Mouse (Mus musculus) megakaryocyte, embryonic 14.5 days (primary cell): Measurements from ENCODE around the gene Arhgap15. TPM values are rescaled to one million over a fixed set of nuclear protein-coding genes. Genes with fewer than 3 reads are reported as not detected.

Source experiments
- H3K27me3 ChIP-seq: replicated peaks from 2 replicates; pipeline ENCODE3; 2012; ENCODE audit warnings: inconsistent platforms
- H3K36me3 ChIP-seq: replicated peaks from 2 replicates; pipeline ENCODE3; 2012; ENCODE audit warnings: low read length, inconsistent platforms, mixed read lengths
- H3K4me1 ChIP-seq: 2 replicates; pipeline ENCODE4 v1.6.1; 2012; ENCODE audit warnings: inconsistent platforms
- H3K4me3 ChIP-seq: replicated peaks from 2 replicates; pipeline ENCODE3; 2012; ENCODE audit warnings: moderate library complexity, mild to moderate bottlenecking, inconsistent platforms
- H3K9me3 ChIP-seq: 2 replicates; pipeline ENCODE4 v1.6.1; 2012; ENCODE audit warnings: inconsistent platforms
- FLI1 ChIP-seq: IDR thresholded peaks from 2 replicates; pipeline ENCODE4 v1.6.1; 2012; ENCODE audit warnings: low read length, inconsistent platforms, mixed read lengths
- GATA1 ChIP-seq: IDR thresholded peaks from 3 replicates; pipeline ENCODE4 v1.6.1; 2012; ENCODE audit warnings: mixed read lengths, low read length, inconsistent platforms, borderline replicate concordance
- polyA plus RNA-seq: library from polyadenylated mRNA; stranded (reverse); fragments of >175 nt; gene quantifications from 2 replicates; pipeline ENCODE4 v1.2.3, GENCODE M21; 2012; ENCODE audit warnings: low replicate concordance; ENCODE audit not compliant: insufficient read depth

Arhgap15 gene
- polyA plus RNA-seq, 1 experiment, result 0.25 TPM

GRCm38 (mm10) chr2:44271455-44272346, 523.1 kb downstream of the Arhgap15 start:
- Histone ChIP-seq H3K9me3 (no peaks in the 10 kb centered on the region), H3K4me1 (no peaks in the 10 kb centered on the region), H3K27me3 (no peaks in the 10 kb centered on the region), H3K36me3 (no peaks in the 10 kb centered on the region), H3K4me3 (no peak overlapping the region)
- no peak for TF ChIP-seq FLI1
- no peak for TF ChIP-seq GATA1

- H3K27me3 ChIP-seq, result no peaks in the 10 kb centered on the region
- TF ChIP-seq GATA1, result no peak
- H3K4me3 ChIP-seq, result no peak overlapping the region
- no peaks in the 10 kb centered on the region for H3K9me3 ChIP-seq
- no peaks in the 10 kb centered on the region for H3K36me3 ChIP-seq
- no peaks in the 10 kb centered on the region for H3K4me1 ChIP-seq
Observed at GRCm38 (mm10) chr2:44272606-44273005, 524.0 kb downstream of the Arhgap15 start.

GRCm38 (mm10) chr2:44274425-44274824, 525.8 kb downstream of the Arhgap15 start:
- TF ChIP-seq FLI1, result no peak
- no peak for TF ChIP-seq GATA1
- H3K9me3 ChIP-seq, result no peaks in the 10 kb centered on the region
- no peaks in the 10 kb centered on the region for H3K27me3 ChIP-seq

GRCm38 (mm10) chr2:44286181-44286719, 537.6 kb downstream of the Arhgap15 start:
- peaks cover 6% of the 10 kb centered on the region for H3K9me3 ChIP-seq
- H3K4me1 ChIP-seq, result no peaks in the 10 kb centered on the region
- no peaks in the 10 kb centered on the region for H3K27me3 ChIP-seq
- H3K36me3 ChIP-seq, result peaks cover 2% of the 10 kb centered on the region
- no peak for TF ChIP-seq GATA1
- TF ChIP-seq FLI1, result no peak
- H3K4me3 ChIP-seq, result no peak overlapping the region

More at GRCm38 (mm10) chr2:44274425-44274824, 525.8 kb downstream of the Arhgap15 start:
- Histone ChIP-seq H3K4me3 (no peak overlapping the region), H3K36me3 (no peaks in the 10 kb centered on the region), H3K4me1 (no peaks in the 10 kb centered on the region)

DNA sequence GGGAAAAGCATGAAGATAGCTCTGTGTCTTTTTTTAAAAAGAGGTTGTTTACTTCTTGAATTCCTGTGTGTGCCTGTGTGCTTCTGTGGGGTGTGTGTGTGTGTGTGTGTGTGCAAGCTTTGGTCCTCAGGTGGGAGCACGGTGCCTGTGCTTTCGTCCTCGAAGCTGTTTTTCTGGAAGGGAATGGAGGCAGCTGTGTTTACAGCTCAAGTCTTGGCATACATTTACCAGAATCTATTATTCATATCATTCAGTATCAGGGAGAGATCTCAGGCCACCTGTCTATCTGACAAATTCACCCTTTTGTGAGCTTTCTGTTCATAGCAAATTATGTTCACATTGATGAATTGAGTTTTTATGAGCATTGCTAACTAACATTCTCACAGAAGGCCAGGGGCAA, 550.5 kb downstream of the Arhgap15 start:
- Histone ChIP-seq H3K36me3 (no peaks in the 10 kb centered on the region), H3K27me3 (no peaks in the 10 kb centered on the region), H3K4me1 (no peaks in the 10 kb centered on the region), H3K9me3 (no peaks in the 10 kb centered on the region), H3K4me3 (no peak overlapping the region)
- TF ChIP-seq GATA1, result no peak
- TF ChIP-seq FLI1, result no peak

- no peaks in the 10 kb centered on the region for H3K4me1 ChIP-seq
- no peaks in the 10 kb centered on the region for H3K36me3 ChIP-seq
- TF ChIP-seq FLI1, result no peak
- no peak for TF ChIP-seq GATA1
- no peaks in the 10 kb centered on the region for H3K27me3 ChIP-seq
- no peaks in the 10 kb centered on the region for H3K9me3 ChIP-seq
- no peak overlapping the region for H3K4me3 ChIP-seq
Observed at GRCm38 (mm10) chr2:44299909-44300308, 551.3 kb downstream of the Arhgap15 start.

GRCm38 (mm10) chr2:44300466-44300865, 551.8 kb downstream of the Arhgap15 start:
- H3K4me3 ChIP-seq, result no peak overlapping the region
- no peaks in the 10 kb centered on the region for H3K4me1 ChIP-seq
- TF ChIP-seq GATA1, result no peak
- TF ChIP-seq FLI1, result no peak
- no peaks in the 10 kb centered on the region for H3K36me3 ChIP-seq
- H3K27me3 ChIP-seq, result no peaks in the 10 kb centered on the region
- H3K9me3 ChIP-seq, result no peaks in the 10 kb centered on the region

DNA sequence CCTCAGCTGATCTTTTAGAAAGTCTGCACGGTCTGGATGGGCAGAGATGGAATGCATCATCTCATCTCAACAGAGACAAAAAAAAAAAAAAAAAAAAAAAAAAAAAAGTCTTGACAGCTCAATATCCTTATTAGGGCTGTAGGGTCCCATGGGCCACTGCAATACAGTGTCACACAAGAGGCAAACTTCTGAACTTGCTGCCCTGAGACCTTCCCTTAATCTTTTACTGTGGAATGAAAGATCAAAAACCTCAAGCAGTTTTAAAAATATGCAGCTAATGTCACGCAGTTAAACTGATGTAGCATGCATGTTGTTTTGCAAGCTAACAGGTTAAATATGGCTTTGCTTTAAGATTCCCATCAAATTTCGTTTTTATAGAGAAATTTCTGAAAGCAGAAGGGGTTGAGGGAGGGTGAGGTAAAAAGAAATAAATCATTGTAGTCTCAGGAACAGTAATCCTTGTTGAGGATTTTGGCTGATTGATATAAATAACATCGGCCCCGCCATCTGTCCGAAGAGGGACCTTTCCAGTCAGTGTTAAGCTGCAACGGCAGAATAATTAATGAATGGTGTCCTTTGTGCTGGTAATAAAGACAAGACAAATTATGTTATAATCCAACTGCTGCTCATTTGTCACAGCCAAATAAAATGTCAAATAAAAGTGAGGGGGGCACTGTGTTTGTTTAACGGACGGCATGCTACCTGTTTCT, 555.8 kb downstream of the Arhgap15 start:
- TF ChIP-seq FLI1, result no peak
- no peak for TF ChIP-seq GATA1
- no peaks in the 10 kb centered on the region for H3K27me3 ChIP-seq
- no peaks in the 10 kb centered on the region for H3K36me3 ChIP-seq
- no peak overlapping the region for H3K4me3 ChIP-seq
- no peaks in the 10 kb centered on the region for H3K4me1 ChIP-seq
- no peaks in the 10 kb centered on the region for H3K9me3 ChIP-seq

DNA sequence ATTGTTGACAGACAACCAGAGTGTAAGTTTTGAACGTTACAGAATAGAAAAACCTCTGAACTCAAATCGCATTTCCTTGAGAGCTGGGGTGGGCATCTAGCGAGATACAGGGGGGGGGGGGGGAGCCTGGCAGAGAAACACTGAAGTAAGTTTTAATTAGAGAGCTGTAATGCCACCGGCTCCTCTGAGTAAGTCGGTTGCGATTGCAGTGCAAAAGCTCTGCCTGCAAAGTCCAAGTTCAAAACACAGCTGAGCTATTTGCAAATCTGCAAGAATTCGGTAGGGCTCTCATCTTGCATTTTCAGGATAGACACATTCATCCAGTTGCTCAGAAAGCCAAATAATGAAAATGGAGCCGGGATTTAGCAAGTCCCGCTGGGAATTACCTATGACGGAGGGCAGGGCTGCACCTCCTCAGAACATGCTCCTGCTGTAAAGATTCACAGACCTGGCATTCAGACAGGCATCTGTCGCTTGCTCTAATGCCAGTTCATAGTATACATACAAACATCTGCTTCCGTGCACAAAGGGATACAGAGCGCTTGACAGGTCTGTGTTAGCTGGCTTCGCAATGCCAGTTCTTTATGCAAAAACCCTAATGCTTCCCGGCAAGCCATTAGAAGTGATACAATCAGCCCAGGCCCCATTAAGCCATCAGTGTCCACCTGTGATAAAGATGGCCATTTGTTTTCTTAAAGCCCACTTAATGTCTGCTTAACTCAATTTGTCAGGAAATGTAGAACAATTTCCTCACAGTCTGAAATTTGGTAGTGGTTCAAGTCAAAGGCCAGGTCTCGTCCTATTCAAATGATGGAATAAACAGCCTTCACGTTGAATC, 556.6 kb downstream of the Arhgap15 start:
- no peaks in the 10 kb centered on the region for H3K4me1 ChIP-seq
- no peaks in the 10 kb centered on the region for H3K9me3 ChIP-seq
- H3K27me3 ChIP-seq, result no peaks in the 10 kb centered on the region
- no peak overlapping the region for H3K4me3 ChIP-seq
- no peaks in the 10 kb centered on the region for H3K36me3 ChIP-seq
- no peak for TF ChIP-seq FLI1

DNA sequence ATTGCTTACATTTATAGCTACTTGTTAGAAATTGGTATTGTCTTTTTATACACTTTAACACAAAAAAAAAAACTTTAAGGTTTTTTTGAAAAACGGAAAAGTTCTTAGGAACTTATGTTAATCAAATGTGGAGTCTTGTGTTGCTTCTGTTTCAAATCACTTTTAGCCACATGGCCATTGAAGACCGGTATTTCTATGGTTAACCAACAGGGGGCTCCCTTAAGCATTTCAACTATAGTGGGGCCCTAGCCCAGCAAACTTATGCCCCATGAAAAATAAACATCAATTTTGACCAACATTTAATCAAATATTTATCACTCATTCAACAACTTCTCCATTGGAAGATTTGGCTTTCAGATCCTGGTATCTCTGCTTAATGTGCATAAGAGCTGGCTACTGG, 557.5 kb downstream of the Arhgap15 start:
- no peaks in the 10 kb centered on the region for H3K36me3 ChIP-seq
- H3K9me3 ChIP-seq, result no peaks in the 10 kb centered on the region
- TF ChIP-seq GATA1, result no peak
- TF ChIP-seq FLI1, result no peak
- no peaks in the 10 kb centered on the region for H3K27me3 ChIP-seq
- no peaks in the 10 kb centered on the region for H3K4me1 ChIP-seq
- no peak overlapping the region for H3K4me3 ChIP-seq
